Mouse (Mus musculus): ENCODE results near the gene Adal. TPM values are rescaled to one million over a fixed set of nuclear protein-coding genes. Genes with fewer than 3 reads are reported as not detected.

Gene Adal
- polyA plus RNA-seq, 1 experiment from 2014 or later: 22.7 TPM

DNA sequence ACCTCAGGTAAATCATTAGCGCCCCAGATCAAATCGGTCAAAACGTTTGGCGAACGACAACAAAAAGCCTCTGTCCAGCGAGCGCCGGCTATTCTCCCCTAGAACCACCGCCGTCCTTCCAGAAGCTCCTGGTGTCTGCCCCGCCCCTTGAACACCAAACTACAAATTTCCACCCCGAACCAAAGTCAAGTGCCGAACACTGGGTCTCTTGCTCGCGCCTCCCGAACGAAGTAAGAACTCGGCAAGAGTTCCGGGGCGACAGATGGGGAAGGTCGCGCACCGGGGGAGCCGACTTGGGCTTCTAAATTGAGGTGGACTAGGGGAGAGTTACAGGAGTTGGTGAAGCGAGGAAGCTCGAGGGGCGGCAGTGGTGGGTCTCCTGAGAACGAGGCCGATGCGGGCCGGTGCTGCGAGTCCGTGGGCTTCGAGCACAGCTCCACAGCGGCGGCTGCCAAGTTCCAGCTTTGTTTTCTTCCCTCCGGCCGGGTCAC is 30.3 kb downstream of the Adal start, which contains the start of gene Tubgcp4:
Gene Tubgcp4, plus strand, starts transcription at position 174 of the 491 bp plus-strand sequence.
- under 1% methylated on average over 38 of the region's 38 CpGs for WGBS
- ATAC-seq (ENCODE audit: low FRiP score, low TSS enrichment): peak; percentile 64
- peaks cover 19% of the 10 kb centered on the region for H3K4me1 ChIP-seq (ENCODE audit: control insufficient read depth, insufficient read depth, low read length)

GRCm38 (mm10) chr2:121170980-121171742 is 30.9 kb downstream of the Adal start, which contains the start of gene Zscan29:
Gene Zscan29 (minus strand): TSS chr2:121171125.
- Histone ChIP-seq H3K27me3 (ENCODE audit: control insufficient read depth, insufficient read depth, low read length) (no peaks in the 10 kb centered on the region), H3K4me3 (ENCODE audit: low read length) (peak within 1 kb of the TSS; percentile 65), H3K27ac (ENCODE audit: low read depth, low read length) (peak within 1 kb of the TSS; percentile 93), H3K4me2 (replicated peaks; ENCODE audit: low read depth, low read length) (peak within 1 kb of the TSS; percentile 70), H3K4me1 (ENCODE audit: control insufficient read depth, insufficient read depth, low read length) (peaks cover 19% of the 10 kb centered on the region), H3K9ac (ENCODE audit: low read depth, low read length) (peak within 1 kb of the TSS; percentile 74), H3K9me3 (ENCODE audit: control insufficient read depth, low read length) (no peaks in the 10 kb centered on the region), H3K36me3 (ENCODE audit: control insufficient read depth, insufficient read depth, low read length) (peaks cover 27% of the 10 kb centered on the region)
- under 1% methylated on average over 66 of the region's 66 CpGs for WGBS
- ATAC-seq (ENCODE audit: low FRiP score, low TSS enrichment): peak; percentile 94

More for the DNA sequence above, 30.3 kb downstream of the Adal start, which contains the start of gene Tubgcp4:
- no peaks in the 10 kb centered on the region for H3K9me3 ChIP-seq (ENCODE audit: control insufficient read depth, low read length)
- H3K36me3 ChIP-seq (ENCODE audit: control insufficient read depth, insufficient read depth, low read length): peaks cover 26% of the 10 kb centered on the region
- H3K4me2 ChIP-seq (replicated peaks; ENCODE audit: low read depth, low read length): peak within 1 kb of the TSS; percentile 70
- H3K4me3 ChIP-seq (ENCODE audit: low read length): peak within 1 kb of the TSS; percentile 65
- H3K27ac ChIP-seq (ENCODE audit: low read depth, low read length): peak within 1 kb of the TSS; percentile 93
- H3K9ac ChIP-seq (ENCODE audit: low read depth, low read length): peak within 1 kb of the TSS; percentile 74
- H3K27me3 ChIP-seq (ENCODE audit: control insufficient read depth, insufficient read depth, low read length): no peaks in the 10 kb centered on the region

GRCm38 (mm10) chr2:121178828-121179479 is 38.7 kb downstream of the Adal start:
- Histone ChIP-seq H3K27ac (ENCODE audit: low read depth, low read length) (no peak overlapping the region), H3K27me3 (ENCODE audit: control insufficient read depth, insufficient read depth, low read length) (no peaks in the 10 kb centered on the region), H3K36me3 (ENCODE audit: control insufficient read depth, insufficient read depth, low read length) (peaks cover 69% of the 10 kb centered on the region), H3K4me2 (replicated peaks; ENCODE audit: low read depth, low read length) (no peak overlapping the region), H3K9ac (ENCODE audit: low read depth, low read length) (no peak overlapping the region), H3K4me3 (ENCODE audit: low read length) (no peak overlapping the region), H3K9me3 (ENCODE audit: control insufficient read depth, low read length) (no peaks in the 10 kb centered on the region), H3K4me1 (ENCODE audit: control insufficient read depth, insufficient read depth, low read length) (no peaks in the 10 kb centered on the region)
- WGBS: 95% methylated on average over 3 of the region's 3 CpGs
- no peak for ATAC-seq (ENCODE audit: low FRiP score, low TSS enrichment)

GRCm38 (mm10) chr2:121183431-121183830 is 43.2 kb downstream of the Adal start:
- 89% methylated on average over 5 of the region's 5 CpGs for WGBS
- H3K27me3 ChIP-seq (ENCODE audit: control insufficient read depth, insufficient read depth, low read length): no peaks in the 10 kb centered on the region
- H3K4me3 ChIP-seq (ENCODE audit: low read length): no peak overlapping the region
- peaks cover 72% of the 10 kb centered on the region for H3K36me3 ChIP-seq (ENCODE audit: control insufficient read depth, insufficient read depth, low read length)
- H3K27ac ChIP-seq (ENCODE audit: low read depth, low read length): no peak overlapping the region
- ATAC-seq (ENCODE audit: low FRiP score, low TSS enrichment): no peak
- H3K9ac ChIP-seq (ENCODE audit: low read depth, low read length): no peak overlapping the region
- H3K4me2 ChIP-seq (replicated peaks; ENCODE audit: low read depth, low read length): no peak overlapping the region
- no peaks in the 10 kb centered on the region for H3K9me3 ChIP-seq (ENCODE audit: control insufficient read depth, low read length)
- no peaks in the 10 kb centered on the region for H3K4me1 ChIP-seq (ENCODE audit: control insufficient read depth, insufficient read depth, low read length)

DNA sequence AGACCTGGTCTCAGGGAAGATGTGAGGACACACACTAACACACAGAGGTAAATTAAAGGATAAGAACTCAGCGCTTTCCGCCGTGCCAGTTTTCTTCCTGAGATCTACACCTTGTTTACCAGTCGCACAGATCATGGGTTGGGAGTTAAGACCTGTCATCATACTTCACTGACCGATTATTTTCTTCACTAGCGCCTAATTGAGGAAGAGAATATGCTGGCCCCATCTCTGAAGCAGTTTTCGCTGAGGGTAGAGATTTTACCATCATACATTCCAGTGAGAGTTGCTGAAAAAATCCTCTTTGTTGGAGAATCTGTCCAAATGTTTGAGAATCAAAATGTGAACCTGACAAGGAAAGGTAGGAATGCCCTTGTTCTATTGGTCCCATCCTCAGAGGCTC is 43.9 kb downstream of the Adal start:
- Histone ChIP-seq H3K4me3 (ENCODE audit: low read length) (no peak overlapping the region), H3K9ac (ENCODE audit: low read depth, low read length) (no peak overlapping the region), H3K4me1 (ENCODE audit: control insufficient read depth, insufficient read depth, low read length) (no peaks in the 10 kb centered on the region), H3K27ac (ENCODE audit: low read depth, low read length) (no peak overlapping the region), H3K27me3 (ENCODE audit: control insufficient read depth, insufficient read depth, low read length) (no peaks in the 10 kb centered on the region), H3K9me3 (ENCODE audit: control insufficient read depth, low read length) (no peaks in the 10 kb centered on the region), H3K4me2 (replicated peaks; ENCODE audit: low read depth, low read length) (no peak overlapping the region), H3K36me3 (ENCODE audit: control insufficient read depth, insufficient read depth, low read length) (peaks cover 74% of the 10 kb centered on the region)
- WGBS: 98% methylated on average over 7 of the region's 7 CpGs
- ATAC-seq (ENCODE audit: low FRiP score, low TSS enrichment): no peak

DNA sequence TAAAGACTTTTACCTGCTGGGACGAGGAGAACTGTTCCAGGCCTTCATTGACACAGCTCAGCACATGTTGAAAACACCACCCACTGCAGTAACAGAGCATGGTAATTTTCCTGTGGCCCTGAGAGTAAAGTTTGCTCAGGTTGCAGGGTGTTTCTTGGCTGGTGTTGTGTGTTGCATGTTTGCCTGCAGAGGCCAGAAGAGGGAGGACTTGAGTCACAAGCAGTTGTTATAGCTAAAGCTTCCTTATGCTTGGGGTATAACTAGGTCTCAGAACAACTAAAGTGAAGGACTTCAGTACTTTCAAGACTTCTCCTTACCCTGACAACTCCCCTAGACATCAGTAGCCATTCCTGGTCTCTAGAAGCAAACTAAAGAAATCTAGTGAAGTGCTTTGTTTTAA is 48.3 kb downstream of the Adal start:
- 68% methylated on average over 1 of the region's 1 CpGs for WGBS

GRCm38 (mm10) chr2:121195466-121195865 is 55.2 kb downstream of the Adal start:
- no peaks in the 10 kb centered on the region for H3K27me3 ChIP-seq (ENCODE audit: control insufficient read depth, insufficient read depth, low read length)

More for the DNA sequence above, 48.3 kb downstream of the Adal start:
- ATAC-seq (ENCODE audit: low FRiP score, low TSS enrichment): no peak
- Histone ChIP-seq H3K27ac (ENCODE audit: low read depth, low read length) (no peak overlapping the region), H3K27me3 (ENCODE audit: control insufficient read depth, insufficient read depth, low read length) (no peaks in the 10 kb centered on the region), H3K9me3 (ENCODE audit: control insufficient read depth, low read length) (no peaks in the 10 kb centered on the region), H3K4me1 (ENCODE audit: control insufficient read depth, insufficient read depth, low read length) (no peaks in the 10 kb centered on the region), H3K4me2 (replicated peaks; ENCODE audit: low read depth, low read length) (no peak overlapping the region), H3K9ac (ENCODE audit: low read depth, low read length) (no peak overlapping the region), H3K4me3 (ENCODE audit: low read length) (no peak overlapping the region), H3K36me3 (ENCODE audit: control insufficient read depth, insufficient read depth, low read length) (peaks cover 94% of the 10 kb centered on the region)

GRCm38 (mm10) chr2:121204276-121204675 is 64.0 kb downstream of the Adal start:
- Histone ChIP-seq H3K9me3 (ENCODE audit: control insufficient read depth, low read length) (no peaks in the 10 kb centered on the region), H3K36me3 (ENCODE audit: control insufficient read depth, insufficient read depth, low read length) (peaks cover 93% of the 10 kb centered on the region), H3K27ac (ENCODE audit: low read depth, low read length) (no peak overlapping the region), H3K9ac (ENCODE audit: low read depth, low read length) (no peak overlapping the region), H3K27me3 (ENCODE audit: control insufficient read depth, insufficient read depth, low read length) (no peaks in the 10 kb centered on the region), H3K4me2 (replicated peaks; ENCODE audit: low read depth, low read length) (no peak overlapping the region), H3K4me3 (ENCODE audit: low read length) (no peak overlapping the region), H3K4me1 (ENCODE audit: control insufficient read depth, insufficient read depth, low read length) (no peaks in the 10 kb centered on the region)
- WGBS: 94% methylated on average over 17 of the region's 17 CpGs
- ATAC-seq (ENCODE audit: low FRiP score, low TSS enrichment): no peak

More at GRCm38 (mm10) chr2:121195466-121195865, 55.2 kb downstream of the Adal start:
- no peak overlapping the region for H3K27ac ChIP-seq (ENCODE audit: low read depth, low read length)
- no peak for ATAC-seq (ENCODE audit: low FRiP score, low TSS enrichment)
- no peaks in the 10 kb centered on the region for H3K4me1 ChIP-seq (ENCODE audit: control insufficient read depth, insufficient read depth, low read length)
- no peak overlapping the region for H3K4me3 ChIP-seq (ENCODE audit: low read length)
- no peak overlapping the region for H3K9ac ChIP-seq (ENCODE audit: low read depth, low read length)
- H3K4me2 ChIP-seq (replicated peaks; ENCODE audit: low read depth, low read length): no peak overlapping the region
- WGBS: 91% methylated on average over 9 of the region's 9 CpGs
- no peaks in the 10 kb centered on the region for H3K9me3 ChIP-seq (ENCODE audit: control insufficient read depth, low read length)
- H3K36me3 ChIP-seq (ENCODE audit: control insufficient read depth, insufficient read depth, low read length): peaks cover 99% of the 10 kb centered on the region
